Mouse (Mus musculus) induced T-regulatory cell, adult 2 months (primary cell): ENCODE results near the gene Gm498.

ENCODE experiments used
- DNase-seq: peaks from one replicate; pipeline ENCODE4 v3.0.0-alpha.2; 2012; ENCODE audit warnings: low read depth

Gm498 gene

GRCm38 (mm10) chr7:143892361-143892760, 25.7 kb downstream of the Gm498 start:
- DNase-seq: no peak

DNA sequence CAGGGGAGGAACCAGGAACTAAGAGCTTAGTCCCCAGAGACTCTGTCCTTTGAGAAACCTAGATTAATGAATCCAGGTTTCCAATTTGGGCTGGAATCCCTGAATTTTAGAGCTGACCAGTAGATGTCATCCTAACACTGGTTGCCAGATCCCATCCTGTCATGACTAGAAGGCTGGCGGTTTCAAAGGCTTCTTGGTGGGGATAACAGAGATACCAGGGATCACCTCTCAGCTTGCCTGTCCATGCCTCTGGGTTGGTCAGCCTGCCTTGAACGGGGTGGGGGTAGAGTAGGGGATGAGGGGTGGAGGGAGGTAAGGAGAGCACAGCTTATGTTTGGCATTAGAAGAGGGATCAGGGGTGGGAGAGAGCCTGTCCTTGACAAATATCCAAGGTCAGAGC, 34.0 kb downstream of the Gm498 start:
- no peak for DNase-seq

GRCm38 (mm10) chr7:143905176-143905575, 38.5 kb downstream of the Gm498 start:
- no peak for DNase-seq

- DNase-seq: no peak
Measured at GRCm38 (mm10) chr7:143905606-143906005, 39.0 kb downstream of the Gm498 start.

DNA sequence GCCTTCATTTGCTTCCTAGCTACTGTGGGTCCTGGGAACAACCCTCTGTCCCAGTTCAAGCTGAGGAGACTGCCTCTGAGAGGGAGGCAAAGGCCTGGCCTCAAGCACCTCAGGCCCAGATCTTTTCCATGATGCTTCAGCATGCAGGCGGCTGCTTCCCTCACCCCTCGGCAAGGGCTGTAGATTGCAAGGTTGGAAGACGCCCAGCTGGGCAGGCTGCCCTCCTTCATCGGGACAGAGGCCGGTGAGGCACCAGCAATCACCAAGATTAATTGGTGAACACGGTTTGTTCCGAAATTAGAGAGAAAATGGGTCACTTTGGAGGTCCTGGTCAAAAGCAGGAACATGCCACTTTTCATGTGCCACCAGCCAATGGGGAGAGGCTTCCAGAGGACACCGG, 47.0 kb downstream of the Gm498 start:
- no peak for DNase-seq

DNA sequence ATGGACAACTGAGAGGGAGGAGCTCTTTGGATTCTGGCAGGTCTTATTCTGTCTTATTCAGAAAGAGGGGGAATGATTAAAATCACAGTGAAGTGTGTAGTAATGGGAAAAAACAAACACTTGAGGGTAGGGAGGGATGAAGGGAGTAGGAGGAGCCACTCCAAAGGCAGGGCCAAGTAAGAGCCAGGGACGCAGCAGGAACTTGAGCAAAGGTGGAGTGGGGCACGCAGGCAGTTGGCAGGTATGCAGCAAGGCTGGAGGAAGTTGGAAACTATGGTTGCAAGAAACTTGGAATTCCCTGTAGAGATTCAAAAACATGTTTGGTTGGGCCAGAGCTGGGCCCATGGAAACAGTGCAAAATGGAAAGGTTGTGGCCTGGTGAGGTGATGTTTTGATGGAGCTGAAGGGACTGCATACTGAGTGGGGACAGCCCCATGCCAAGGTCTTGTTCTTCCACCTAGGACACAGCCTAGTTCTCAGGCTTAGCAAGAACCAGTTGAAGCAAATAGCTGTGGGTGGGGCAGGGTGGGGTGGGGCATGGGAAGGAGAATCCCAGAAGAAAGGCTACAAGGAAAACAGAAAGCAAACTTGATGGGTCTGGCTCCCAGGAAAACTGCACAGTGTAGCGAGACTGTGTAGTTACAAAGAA, 52.5 kb downstream of the Gm498 start:
- DNase-seq: no peak

- no peak for DNase-seq
Measured at GRCm38 (mm10) chr7:143929899-143930298, 63.3 kb downstream of the Gm498 start.

DNA sequence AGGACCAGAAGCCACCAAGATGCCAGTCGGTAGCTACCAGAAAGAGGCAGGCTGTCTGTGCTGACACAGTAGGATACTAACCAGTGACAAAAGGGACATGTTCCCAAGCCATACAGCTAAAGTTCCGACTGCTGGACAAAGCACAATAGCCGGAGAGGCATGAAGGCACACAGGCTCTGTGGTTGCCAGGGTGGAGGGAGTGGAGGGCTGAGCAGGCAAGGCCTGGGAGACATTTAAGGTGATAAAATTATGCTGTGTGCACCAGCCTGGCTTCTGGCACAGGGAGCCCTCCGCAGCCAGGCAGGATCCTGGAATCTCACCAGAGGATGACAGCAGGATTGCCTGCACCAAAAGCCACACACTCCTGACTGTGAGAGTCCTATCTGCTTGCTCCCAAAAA, 72.0 kb downstream of the Gm498 start:
- no peak for DNase-seq

- no peak for DNase-seq
Measured at GRCm38 (mm10) chr7:143939476-143939875, 72.8 kb downstream of the Gm498 start.

DNA sequence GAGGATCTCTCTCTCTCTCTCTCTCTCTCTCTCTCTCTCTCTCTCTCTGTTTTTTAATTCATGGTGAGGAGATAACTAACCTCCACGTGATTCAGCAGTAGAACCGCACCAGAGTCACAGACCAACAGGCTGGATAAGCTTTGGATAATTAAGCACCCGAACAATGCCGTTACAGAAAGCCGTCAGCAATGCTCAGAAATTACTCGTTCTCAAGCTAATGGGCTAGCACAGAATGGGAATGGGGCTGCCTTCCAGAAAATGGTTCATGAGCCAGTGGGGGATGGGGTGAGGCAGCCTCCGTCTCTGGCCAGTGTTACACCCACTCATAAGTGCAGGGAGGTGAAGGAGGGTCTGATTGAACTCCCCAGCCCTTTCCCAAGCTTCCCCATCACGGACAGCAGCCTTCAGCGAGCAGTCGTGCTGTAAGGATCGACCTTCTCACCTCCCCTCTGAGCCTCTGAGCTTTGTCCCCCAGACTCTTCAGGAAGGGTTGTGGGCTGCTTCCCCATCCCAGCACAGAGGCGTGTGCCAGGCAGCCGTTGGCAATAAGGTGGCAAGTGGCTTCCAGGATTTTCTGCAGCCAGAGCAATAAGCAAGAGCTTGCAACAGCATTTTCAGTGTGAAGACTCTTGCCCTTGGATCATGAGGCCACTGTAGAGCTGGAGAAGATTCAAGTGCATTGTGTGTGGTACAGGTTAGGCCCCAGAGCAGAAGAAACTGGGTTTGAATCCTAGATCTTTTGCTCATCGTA, 76.5 kb downstream of the Gm498 start:
- no peak for DNase-seq

DNA sequence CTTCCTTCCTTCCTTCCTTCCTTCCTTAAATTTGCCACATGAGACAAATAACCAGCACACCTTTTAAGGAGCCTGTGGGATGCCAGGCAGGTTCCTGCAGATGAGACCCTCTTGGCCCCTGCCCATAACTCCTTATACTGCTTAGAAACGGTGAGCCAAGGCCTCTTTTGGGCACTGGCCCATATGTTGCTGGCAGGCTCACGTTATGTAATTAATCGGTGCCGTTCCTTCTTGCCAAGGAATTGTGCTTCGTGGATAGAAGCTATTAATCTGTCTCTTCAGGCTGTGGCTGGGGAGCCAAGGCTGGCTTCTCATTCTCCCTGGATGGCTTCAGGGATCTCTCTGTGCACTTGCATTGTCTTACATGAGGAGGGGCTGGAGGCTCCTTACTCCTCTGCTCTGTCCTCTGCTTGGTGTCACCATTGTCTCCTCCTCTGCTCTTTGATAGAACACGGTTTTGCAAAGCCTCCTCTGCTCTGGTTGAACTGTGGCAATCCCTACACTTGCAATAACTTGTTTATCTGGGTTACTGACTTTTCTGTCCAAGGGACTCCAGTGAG, 77.9 kb downstream of the Gm498 start:
- DNase-seq: no peak
